Mouse (Mus musculus) testis, adult 2 months (tissue): ENCODE measurements around the gene Adgrg3.

Experiments
- CTCF ChIP-seq: fragments of 200-500 bp; IDR thresholded peaks from 2 replicates; pipeline ENCODE4 v1.5.1; 2012; ENCODE audit warnings: low read depth, mild to moderate bottlenecking, inconsistent platforms, low read length, moderate library complexity; ENCODE audit not compliant: control insufficient read depth, insufficient read depth, insufficient replicate concordance
- POLR2A ChIP-seq: fragments of 200-500 bp; IDR thresholded peaks from 2 replicates; pipeline ENCODE4 v1.6.1; 2012; ENCODE audit warnings: low read depth, mild to moderate bottlenecking, inconsistent platforms, low read length, moderate library complexity; ENCODE audit not compliant: control insufficient read depth

GRCm38 (mm10) chr8:94986676-94987075 lies 30.8 kb upstream of the Adgrg3 start:
- TF ChIP-seq CTCF = no peak
- TF ChIP-seq POLR2A = no peak
